Mouse (Mus musculus) liver, embryonic 13.5 days (tissue): ENCODE results near the gene 4930539E08Rik. TPM values are rescaled to one million over a fixed set of nuclear protein-coding genes. Genes with fewer than 3 reads are reported as not detected.
A peak's percentile ranks its signal among the peaks of the same experiment; 100 is the strongest.

Experiments
- ATAC-seq: fragments of 200-750 bp; cut with Nextera tagmentation; 2 replicates; pipeline ENCODE4 v1.8.0; 2017; ENCODE audit warnings: low read depth, mild to moderate bottlenecking, moderate number of reproducible peaks, moderate library complexity
- DNase-seq: peaks from one replicate; pipeline ENCODE4 v3.0.0; 2022
- H3K27ac ChIP-seq: fragments of 300-500 bp; sonication (generic); 2 replicates; pipeline ENCODE4 v1.5.1; 2015; ENCODE audit warnings: moderate library complexity, mild to moderate bottlenecking, inconsistent platforms
- H3K27me3 ChIP-seq: fragments of 300-500 bp; sonication (generic); 2 replicates; pipeline ENCODE4 v1.6.1; 2015; ENCODE audit warnings: mild to moderate bottlenecking, inconsistent platforms
- H3K36me3 ChIP-seq: fragments of 300-500 bp; sonication (generic); 2 replicates; pipeline ENCODE4 v1.6.1; 2015; ENCODE audit warnings: mild to moderate bottlenecking, inconsistent platforms
- H3K4me1 ChIP-seq: fragments of 300-500 bp; sonication (generic); replicated peaks from 2 replicates; pipeline ENCODE4 v1.6.1; 2015; ENCODE audit warnings: inconsistent platforms
- H3K4me2 ChIP-seq: fragments of 300-500 bp; sonication (generic); 2 replicates; pipeline ENCODE4 v1.6.1; 2015; ENCODE audit warnings: inconsistent platforms, mild to moderate bottlenecking, moderate library complexity
- H3K4me3 ChIP-seq: fragments of 300-500 bp; sonication (generic); replicated peaks from 2 replicates; pipeline ENCODE4 v1.5.1; 2015; ENCODE audit warnings: mild to moderate bottlenecking, inconsistent platforms
- H3K9ac ChIP-seq: fragments of 300-500 bp; sonication (generic); 2 replicates; pipeline ENCODE4 v1.6.1; 2015; ENCODE audit warnings: mild to moderate bottlenecking, inconsistent platforms
- H3K9me3 ChIP-seq: fragments of 300-500 bp; sonication (generic); replicated peaks from 2 replicates; pipeline ENCODE4 v1.6.1; 2016; ENCODE audit warnings: inconsistent platforms
- WGBS: fragments of 180-500 bp; shearing (Covaris S2); methylation state at CpG from one replicate; pipeline ENCODE4 v1.1.7; 2015; ENCODE audit not compliant: insufficient replicate concordance; 5-methylcytosine and 5-hydroxymethylcytosine counted together
- polyA plus RNA-seq: library from polyadenylated mRNA; unstranded; fragments of >200 nt; fragmentation: Nextera tagmentation; extraction: Ambion mirVana; gene quantifications from 2 replicates; pipeline ENCODE4 v1.2.1, GENCODE M21; 2015

The 4930539E08Rik gene
- polyA plus RNA-seq, 1 experiment from 2014 or later, result 0.15 TPM

- DNase-seq (no peak), ATAC-seq (no peak)
- Histone ChIP-seq H3K27ac (0 out of 2 replicates have a peak overlapping the region, but pooled peaks have one; percentile 13), H3K9me3 (no peaks in the 10 kb centered on the region), H3K27me3 (peaks cover 4% of the 10 kb centered on the region), H3K9ac (no peak overlapping the region), H3K4me1 (peaks cover 12% of the 10 kb centered on the region), H3K36me3 (no peaks in the 10 kb centered on the region), H3K4me2 (no peak overlapping the region), H3K4me3 (no peak overlapping the region)
- 66% methylated on average over 8 of the region's 8 CpGs for WGBS
These were observed 28.9 kb downstream of the 4930539E08Rik start for GRCm38 (mm10) chr17:28886266-28886665.

- Histone ChIP-seq H3K9ac (no peak overlapping the region), H3K4me3 (no peak overlapping the region)
These were observed 29.9 kb downstream of the 4930539E08Rik start for GRCm38 (mm10) chr17:28885231-28885630.

GRCm38 (mm10) chr17:28883941-28884516, 31.1 kb downstream of the 4930539E08Rik start:
- H3K36me3 ChIP-seq, result no peaks in the 10 kb centered on the region
- H3K9me3 ChIP-seq, result no peaks in the 10 kb centered on the region
- peaks cover 22% of the 10 kb centered on the region for H3K27me3 ChIP-seq
- peaks cover 12% of the 10 kb centered on the region for H3K4me1 ChIP-seq
- H3K4me3 ChIP-seq, result no peak overlapping the region
- H3K9ac ChIP-seq, result no peak overlapping the region
- no peak for DNase-seq
- no peak overlapping the region for H3K27ac ChIP-seq
- ATAC-seq, result no peak
- WGBS, result 40% methylated on average over 10 of the region's 10 CpGs
- H3K4me2 ChIP-seq, result no peak overlapping the region

More at GRCm38 (mm10) chr17:28885231-28885630, 29.9 kb downstream of the 4930539E08Rik start:
- Histone ChIP-seq H3K4me1 (peaks cover 12% of the 10 kb centered on the region), H3K9me3 (no peaks in the 10 kb centered on the region), H3K4me2 (no peak overlapping the region), H3K27ac (no peak overlapping the region), H3K27me3 (peaks cover 15% of the 10 kb centered on the region), H3K36me3 (no peaks in the 10 kb centered on the region)
- ATAC-seq (no peak), DNase-seq (no peak)
- WGBS, result 68% methylated on average over 8 of the region's 8 CpGs

- no peak overlapping the region for H3K4me3 ChIP-seq
- peaks cover 12% of the 10 kb centered on the region for H3K4me1 ChIP-seq
- no peak overlapping the region for H3K27ac ChIP-seq
- no peak for DNase-seq
- peak overlapping the region; percentile 23; the same call in 1 of the 2 replicates for H3K4me2 ChIP-seq
- H3K9me3 ChIP-seq, result no peaks in the 10 kb centered on the region
- ATAC-seq, result no peak
- H3K36me3 ChIP-seq, result no peaks in the 10 kb centered on the region
- H3K9ac ChIP-seq, result no peak overlapping the region
- H3K27me3 ChIP-seq, result peaks cover 23% of the 10 kb centered on the region
- WGBS, result 29% methylated on average over 8 of the region's 8 CpGs
These were observed 32.3 kb downstream of the 4930539E08Rik start for GRCm38 (mm10) chr17:28882810-28883209.

- ATAC-seq, result peak; percentile 52; the same call in 1 of the 2 replicates
- no peak overlapping the region for H3K9ac ChIP-seq
- H3K36me3 ChIP-seq, result no peaks in the 10 kb centered on the region
- H3K4me2 ChIP-seq, result peak overlapping the region; percentile 23; the same call in 1 of the 2 replicates
- no peak overlapping the region for H3K4me3 ChIP-seq
- DNase-seq, result peak; percentile 72
- WGBS, result 2% methylated on average over 12 of the region's 12 CpGs
- no peaks in the 10 kb centered on the region for H3K9me3 ChIP-seq
- H3K27me3 ChIP-seq, result peaks cover 25% of the 10 kb centered on the region
- no peak overlapping the region for H3K27ac ChIP-seq
- H3K4me1 ChIP-seq, result peaks cover 12% of the 10 kb centered on the region
These were observed 32.8 kb downstream of the 4930539E08Rik start for GRCm38 (mm10) chr17:28882316-28882715.

GRCm38 (mm10) chr17:28879931-28880391, 35.2 kb downstream of the 4930539E08Rik start:
- Histone ChIP-seq H3K4me3 (no peak overlapping the region), H3K27me3 (peaks cover 35% of the 10 kb centered on the region), H3K9me3 (no peaks in the 10 kb centered on the region), H3K4me1 (peaks cover 24% of the 10 kb centered on the region), H3K27ac (no peak overlapping the region), H3K9ac (no peak overlapping the region), H3K36me3 (no peaks in the 10 kb centered on the region), H3K4me2 (no peak overlapping the region)
- ATAC-seq (no peak), DNase-seq (peak; percentile 65)
- 9% methylated on average over 18 of the region's 18 CpGs for WGBS

- WGBS, result 16% methylated on average over 19 of the region's 19 CpGs
- no peaks in the 10 kb centered on the region for H3K36me3 ChIP-seq
- H3K9ac ChIP-seq, result no peak overlapping the region
- H3K4me3 ChIP-seq, result no peak overlapping the region
- no peak for ATAC-seq
- H3K4me2 ChIP-seq, result no peak overlapping the region
- H3K27ac ChIP-seq, result no peak overlapping the region
- peaks cover 15% of the 10 kb centered on the region for H3K4me1 ChIP-seq
- DNase-seq, result no peak
- no peaks in the 10 kb centered on the region for H3K9me3 ChIP-seq
- peaks cover 35% of the 10 kb centered on the region for H3K27me3 ChIP-seq
These were observed 38.3 kb downstream of the 4930539E08Rik start for GRCm38 (mm10) chr17:28876821-28877220.

- H3K36me3 ChIP-seq, result no peaks in the 10 kb centered on the region
- H3K9ac ChIP-seq, result no peak overlapping the region
- 79% methylated on average over 5 of the region's 5 CpGs for WGBS
- no peak overlapping the region for H3K4me2 ChIP-seq
- DNase-seq, result no peak
- no peak for ATAC-seq
- no peaks in the 10 kb centered on the region for H3K9me3 ChIP-seq
- no peak overlapping the region for H3K4me3 ChIP-seq
- H3K27me3 ChIP-seq, result peaks cover 32% of the 10 kb centered on the region
- peaks cover 20% of the 10 kb centered on the region for H3K4me1 ChIP-seq
- no peak overlapping the region for H3K27ac ChIP-seq
These were observed 38.8 kb downstream of the 4930539E08Rik start for GRCm38 (mm10) chr17:28876331-28876730.

- Histone ChIP-seq H3K27ac (no peak overlapping the region), H3K4me1 (peaks cover 21% of the 10 kb centered on the region), H3K9ac (no peak overlapping the region), H3K36me3 (no peaks in the 10 kb centered on the region), H3K9me3 (no peaks in the 10 kb centered on the region), H3K4me2 (no peak overlapping the region), H3K4me3 (no peak overlapping the region), H3K27me3 (peaks cover 21% of the 10 kb centered on the region)
- ATAC-seq, result peak; percentile 61; the same call in 1 of the 2 replicates
- 44% methylated on average over 8 of the region's 8 CpGs for WGBS
- no peak for DNase-seq
These were observed 39.8 kb downstream of the 4930539E08Rik start for GRCm38 (mm10) chr17:28875316-28875715.

GRCm38 (mm10) chr17:28874825-28875224, 40.3 kb downstream of the 4930539E08Rik start:
- H3K27ac ChIP-seq, result no peak overlapping the region
- no peak overlapping the region for H3K4me3 ChIP-seq
- no peak for ATAC-seq
- WGBS, result 59% methylated on average over 7 of the region's 7 CpGs
- DNase-seq, result no peak
- no peak overlapping the region for H3K4me2 ChIP-seq
- H3K4me1 ChIP-seq, result peaks cover 21% of the 10 kb centered on the region
- H3K36me3 ChIP-seq, result no peaks in the 10 kb centered on the region
- no peaks in the 10 kb centered on the region for H3K9me3 ChIP-seq
- H3K9ac ChIP-seq, result no peak overlapping the region
- peaks cover 18% of the 10 kb centered on the region; the same call in 1 of the 2 replicates for H3K27me3 ChIP-seq

- H3K36me3 ChIP-seq, result no peaks in the 10 kb centered on the region
- H3K9ac ChIP-seq, result no peak overlapping the region
- no peak overlapping the region for H3K27ac ChIP-seq
- H3K4me3 ChIP-seq, result no peak overlapping the region
- 60% methylated on average over 4 of the region's 4 CpGs for WGBS
- no peaks in the 10 kb centered on the region for H3K9me3 ChIP-seq
- no peak overlapping the region for H3K4me2 ChIP-seq
- peaks cover 25% of the 10 kb centered on the region for H3K4me1 ChIP-seq
- H3K27me3 ChIP-seq, result peaks cover 19% of the 10 kb centered on the region; the same call in 1 of the 2 replicates
- ATAC-seq (no peak), DNase-seq (no peak)
These were observed 40.9 kb downstream of the 4930539E08Rik start for GRCm38 (mm10) chr17:28874216-28874615.

GRCm38 (mm10) chr17:28872322-28872721, 42.8 kb downstream of the 4930539E08Rik start:
- H3K4me2 ChIP-seq, result no peak overlapping the region
- ATAC-seq (no peak), DNase-seq (no peak)
- peaks cover 28% of the 10 kb centered on the region for H3K4me1 ChIP-seq
- WGBS, result 62% methylated on average over 7 of the region's 7 CpGs
- H3K4me3 ChIP-seq, result no peak overlapping the region
- H3K27me3 ChIP-seq, result peaks cover 14% of the 10 kb centered on the region; the same call in 1 of the 2 replicates
- H3K36me3 ChIP-seq, result no peaks in the 10 kb centered on the region
- H3K27ac ChIP-seq, result no peak overlapping the region
- no peaks in the 10 kb centered on the region for H3K9me3 ChIP-seq
- H3K9ac ChIP-seq, result no peak overlapping the region
